Mouse (Mus musculus) left cerebral cortex, adult 2 months (tissue): ENCODE measurements around the gene Sema3b. TPM values are rescaled to one million over a fixed set of nuclear protein-coding genes. Genes with fewer than 3 reads are reported as not detected.
A peak's percentile ranks its signal among the peaks of the same experiment; 100 is the strongest.

ENCODE experiments used
- DNase-seq, 2 experiments: peaks; one replicate each; pipeline ENCODE4 v3.0.0; 2021 to 2022; ENCODE audit warnings: low spot score in 2 of 2, mixed read lengths in 1 of 2; ENCODE audit errors: extremely low spot score in 1 of 2
- H3K27ac ChIP-seq: fragments of 200-600 bp; 2 replicates; pipeline ENCODE4 v1.8.1; 2022
- H3K4me3 ChIP-seq: fragments of 200-600 bp; 2 replicates; pipeline ENCODE4 v1.8.1; 2022
- CTCF ChIP-seq: fragments of 200-600 bp; IDR thresholded peaks from 2 replicates; pipeline ENCODE4 v1.8.1; 2022; ENCODE audit warnings: antibody characterized with exemption, mild to moderate bottlenecking, moderate library complexity
- intact Hi-C: fragments of 180-260 bp; cut with DNase I; formaldehyde crosslinking; loops from one replicate; pipeline ENCODE4 v1.15.1; 2025
- total RNA-seq, 2 experiments: library from RNA; stranded (reverse); gene quantifications; 2 replicates each; pipeline ENCODE4 v1.2.3; 2021

The Sema3b gene
- total RNA-seq, 2 experiments from 2014 or later = 3.3 to 4.1 TPM

DNA sequence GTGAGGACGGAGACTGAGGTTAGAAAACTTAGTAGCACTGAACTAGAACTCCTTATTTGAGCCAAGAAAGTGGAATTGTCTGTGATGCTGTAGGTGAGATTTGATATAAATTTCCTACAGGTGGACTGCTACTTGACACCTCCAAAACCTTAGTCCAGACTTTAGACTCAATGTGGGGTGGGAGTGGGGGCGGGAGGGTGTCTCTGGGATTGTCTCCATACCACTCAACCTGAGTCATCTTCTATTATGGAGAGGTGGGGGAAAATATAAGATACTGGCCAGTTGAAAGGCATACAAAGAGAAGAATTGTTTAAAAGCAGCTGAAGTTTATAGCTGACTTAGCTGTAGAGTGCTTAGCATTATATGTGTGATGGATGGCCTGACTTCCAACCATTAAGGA, 53.3 kb downstream of the Sema3b start:
- no peak for DNase-seq
- peak overlapping the region; percentile 94 for H3K4me3 ChIP-seq
- no peak overlapping the region; the same call in 1 of the 2 replicates for H3K27ac ChIP-seq
- intact Hi-C loops = no loop called here
- TF ChIP-seq CTCF = no peak

- intact Hi-C loops = no loop called here
- DNase-seq = no peak
- Histone ChIP-seq H3K27ac (peak overlapping the region; percentile 93), H3K4me3 (peak overlapping the region; percentile 94)
- no peak for TF ChIP-seq CTCF
These were observed 54.0 kb downstream of the Sema3b start for GRCm38 (mm10) chr9:107555031-107555457.

DNA sequence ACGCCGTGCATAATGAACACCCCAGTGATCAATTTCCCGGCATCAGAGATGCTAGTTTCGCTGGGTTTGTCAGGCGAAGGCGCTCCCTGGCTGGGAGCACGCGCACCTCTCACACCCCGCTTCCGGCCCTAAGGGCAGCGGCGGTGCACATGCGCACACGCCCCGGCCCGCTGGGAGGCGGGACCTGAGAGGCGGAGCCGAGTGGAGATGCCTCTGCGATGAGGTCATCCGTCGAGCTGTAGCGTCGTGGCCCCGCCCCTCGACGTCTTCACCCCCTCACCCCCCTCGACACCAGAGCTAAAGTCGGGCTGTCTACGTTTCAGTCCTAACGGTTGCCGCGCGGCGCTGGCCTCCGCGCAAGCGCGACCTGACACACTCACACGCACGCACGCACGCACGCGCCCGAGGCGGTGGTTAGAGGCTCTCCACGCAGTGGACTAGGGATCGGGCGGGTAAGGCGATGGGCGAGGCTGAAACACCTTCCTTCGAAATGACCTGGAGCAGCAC, 54.7 kb downstream of the Sema3b start:
- H3K4me3 ChIP-seq = peak overlapping the region; percentile 94
- peak overlapping the region; percentile 93 for H3K27ac ChIP-seq
- intact Hi-C loops = no loop called here
- no peak; the same call in 1 of the 2 replicates for TF ChIP-seq CTCF
- DNase-seq = peak; percentile 90 to 95

- peak overlapping the region; percentile 78 for H3K27ac ChIP-seq
- DNase-seq = peak in 1 of 2 experiments; percentile 42
- intact Hi-C loops = no loop called here
- TF ChIP-seq CTCF = no peak
- peak overlapping the region; percentile 94 for H3K4me3 ChIP-seq
These were observed 55.3 kb downstream of the Sema3b start for GRCm38 (mm10) chr9:107553541-107554318.

GRCm38 (mm10) chr9:107552690-107553393, 56.2 kb downstream of the Sema3b start:
- intact Hi-C loops = no loop called here
- no peak overlapping the region for H3K4me3 ChIP-seq
- TF ChIP-seq CTCF = no peak
- no peak for DNase-seq
- no peak overlapping the region for H3K27ac ChIP-seq

GRCm38 (mm10) chr9:107551890-107552355, 57.1 kb downstream of the Sema3b start:
- Histone ChIP-seq H3K4me3 (peak overlapping the region; percentile 44), H3K27ac (no peak overlapping the region)
- no peak for DNase-seq
- TF ChIP-seq CTCF = no peak
- intact Hi-C loops = no loop called here

GRCm38 (mm10) chr9:107551117-107551889, 57.7 kb downstream of the Sema3b start, which contains the start of gene Rassf1:
Gene Rassf1 (plus strand): TSS chr9:107551555.
- intact Hi-C loops = no loop called here
- TF ChIP-seq CTCF = no peak
- no peak within 1 kb of the TSS for H3K27ac ChIP-seq
- H3K4me3 ChIP-seq = peak within 1 kb of the TSS; percentile 44
- DNase-seq = no peak

GRCm38 (mm10) chr9:107550491-107551116, 58.4 kb downstream of the Sema3b start:
- Histone ChIP-seq H3K4me3 (no peak overlapping the region), H3K27ac (no peak overlapping the region)
- DNase-seq = no peak
- TF ChIP-seq CTCF = no peak
- intact Hi-C loops = no loop called here

- no peak for DNase-seq
- H3K4me3 ChIP-seq = no peak overlapping the region
- intact Hi-C loops = no loop called here
- H3K27ac ChIP-seq = no peak overlapping the region
- no peak for TF ChIP-seq CTCF
These were observed 59.5 kb downstream of the Sema3b start for GRCm38 (mm10) chr9:107549297-107550074.

- TF ChIP-seq CTCF = no peak
- intact Hi-C loops = no loop called here
These were observed 60.2 kb downstream of the Sema3b start for GRCm38 (mm10) chr9:107548820-107549219.

DNA sequence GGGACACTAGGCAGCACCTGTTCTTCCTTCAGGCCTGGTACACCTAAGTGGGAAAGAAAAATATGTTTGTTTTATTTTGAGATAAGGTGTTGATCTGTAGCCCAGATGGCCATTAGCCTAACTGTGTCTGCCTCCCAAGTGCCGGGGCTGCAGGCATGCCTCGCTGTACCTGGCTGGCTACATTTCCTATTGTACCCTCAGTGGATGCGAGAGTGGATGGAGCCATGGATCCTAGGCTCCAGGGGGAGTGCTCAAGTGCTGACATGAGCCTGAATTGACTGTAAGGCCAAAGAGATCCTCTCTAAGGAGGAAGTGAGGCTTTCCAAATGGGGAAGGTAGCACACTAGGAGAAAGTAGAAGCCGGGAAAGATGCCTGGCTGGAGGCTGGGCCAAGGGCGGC, 61.1 kb downstream of the Sema3b start:
- no peak for DNase-seq
- no peak for TF ChIP-seq CTCF

More at GRCm38 (mm10) chr9:107548820-107549219, 60.2 kb downstream of the Sema3b start:
- no peak for DNase-seq
- no peak overlapping the region for H3K27ac ChIP-seq
- H3K4me3 ChIP-seq = no peak overlapping the region

More for the DNA sequence above, 61.1 kb downstream of the Sema3b start:
- intact Hi-C loops = no loop called here
- Histone ChIP-seq H3K4me3 (no peak overlapping the region), H3K27ac (no peak overlapping the region)

Other genes starting within 250 kb of the Sema3b start
- gene Cacna2d2, start 209.6 kb downstream of the Sema3b start, total RNA-seq = 10 to 100 TPM; 24.1 to 34.7 TPM
- 10 to 100 TPM; 35.3 to 35.6 TPM for gene Tmem115, start 75.3 kb downstream of the Sema3b start, total RNA-seq
- gene Cyb561d2, start 67.0 kb downstream of the Sema3b start, total RNA-seq = 10 to 100 TPM; 14.7 to 16.7 TPM
- 10 to 100 TPM; 39.7 to 48.3 TPM for gene Nprl2, start 67.0 kb downstream of the Sema3b start, total RNA-seq
- gene Zmynd10, start 61.9 kb downstream of the Sema3b start, total RNA-seq = 1 to 10 TPM; 3.8 to 4.7 TPM
- gene Rassf1, start 57.7 kb downstream of the Sema3b start, total RNA-seq = 10 to 100 TPM; 19.7 to 20.5 TPM
- gene Tusc2, start 46.0 kb downstream of the Sema3b start, total RNA-seq = 10 to 100 TPM; 91.0 to 99.1 TPM
- 10 to 100 TPM; 14.9 TPM for gene Hyal2, start 41.3 kb downstream of the Sema3b start, total RNA-seq
- gene Hyal1, start 32.3 kb downstream of the Sema3b start, total RNA-seq = 1 to 10 TPM; 6.0 to 8.5 TPM
- gene Naa80, start 30.3 kb downstream of the Sema3b start, total RNA-seq = 10 to 100 TPM; 11.3 to 12.6 TPM
- 1 to 10 TPM in 1 of 2 experiments, under 1 TPM in 1; 0.97 to 1.2 TPM for gene Hyal3, start 28.4 kb downstream of the Sema3b start, total RNA-seq
- 10 to 100 TPM; 10.5 to 10.9 TPM for gene Ifrd2, start 21.6 kb downstream of the Sema3b start, total RNA-seq
- gene Gnai2, start 26.1 kb upstream of the Sema3b start, total RNA-seq = 100 to 1,000 TPM; 201 to 213 TPM
- gene Slc38a3, start 60.3 kb upstream of the Sema3b start, total RNA-seq = 10 to 100 TPM; 74.7 to 76.2 TPM
- under 1 TPM in 1 of 2 experiments, not detected in 1; 0.18 TPM for gene Gnat1, start 70.5 kb upstream of the Sema3b start, total RNA-seq
- gene Sema3f, start 101.2 kb upstream of the Sema3b start, total RNA-seq = 10 to 100 TPM; 17.3 to 17.7 TPM
- gene Rbm5, start 161.8 kb upstream of the Sema3b start, total RNA-seq = 100 to 1,000 TPM; 146 to 147 TPM